Mouse (Mus musculus) CD4-positive, CD25-positive, alpha-beta regulatory T cell, adult 2 months (primary cell): ENCODE measurements around the gene Gsdme.

ENCODE experiments used
- DNase-seq: peaks from one replicate; pipeline ENCODE4 v3.0.0-alpha.2; 2012; ENCODE audit warnings: low read depth, low spot score

Gsdme gene

DNA sequence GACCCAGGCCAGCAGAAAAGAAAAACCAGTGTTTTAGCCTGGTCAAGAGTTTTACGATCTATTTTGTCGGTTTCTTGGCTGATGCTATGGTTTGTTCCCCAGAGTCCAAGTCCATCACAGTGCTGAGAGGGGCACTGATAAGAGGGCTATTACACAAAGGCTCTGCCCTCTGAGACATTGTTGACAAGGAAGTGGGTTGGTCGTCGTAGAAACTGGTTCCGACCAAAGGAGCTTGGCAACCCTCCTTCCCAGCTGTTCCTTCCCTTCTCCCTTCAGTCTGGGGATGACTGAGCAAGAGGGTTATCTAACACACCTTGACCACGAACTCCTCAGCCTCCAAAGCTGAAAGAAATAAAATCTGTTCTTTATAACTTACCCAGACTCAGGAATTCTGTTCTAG lies at the start of gene Gsdme:
TSS of gene Gsdme (minus strand) at position 193 of the 400 bp plus-strand sequence.
- no peak for DNase-seq

GRCm38 (mm10) chr6:50312647-50313046 lies 49.0 kb upstream of the Gsdme start:
- DNase-seq, result peak; percentile 89

- peak; percentile 27 for DNase-seq
Measured at GRCm38 (mm10) chr6:50309019-50309418, 45.4 kb upstream of the Gsdme start.

GRCm38 (mm10) chr6:50306625-50307024 lies 43.0 kb upstream of the Gsdme start:
- no peak for DNase-seq

DNA sequence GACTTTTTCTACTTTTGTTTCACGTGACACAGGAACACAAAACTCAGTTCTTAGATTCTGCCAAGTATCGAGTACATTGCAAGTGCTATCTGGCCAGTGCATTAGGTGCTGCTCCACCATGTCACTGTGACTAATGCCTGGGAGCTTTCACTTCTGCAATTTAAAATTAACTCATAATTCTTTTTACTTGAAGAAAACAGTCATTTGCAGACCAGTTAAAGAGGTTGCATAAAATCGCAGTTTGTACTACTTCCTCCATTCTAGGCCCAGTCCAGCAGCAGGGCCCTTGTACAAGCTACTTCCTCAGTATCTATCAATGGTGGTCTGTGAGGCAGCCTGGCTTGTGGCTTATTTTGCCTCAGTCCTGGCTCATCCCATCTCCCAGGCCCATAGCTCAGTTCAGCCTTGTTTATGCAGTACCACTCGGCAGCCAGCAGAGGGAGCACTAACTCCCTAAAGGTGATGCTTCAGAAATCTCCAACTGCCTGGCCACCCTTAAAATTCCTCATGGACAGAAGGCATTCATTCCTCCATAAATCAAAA lies 41.4 kb upstream of the Gsdme start:
- peak; percentile 81 for DNase-seq

DNA sequence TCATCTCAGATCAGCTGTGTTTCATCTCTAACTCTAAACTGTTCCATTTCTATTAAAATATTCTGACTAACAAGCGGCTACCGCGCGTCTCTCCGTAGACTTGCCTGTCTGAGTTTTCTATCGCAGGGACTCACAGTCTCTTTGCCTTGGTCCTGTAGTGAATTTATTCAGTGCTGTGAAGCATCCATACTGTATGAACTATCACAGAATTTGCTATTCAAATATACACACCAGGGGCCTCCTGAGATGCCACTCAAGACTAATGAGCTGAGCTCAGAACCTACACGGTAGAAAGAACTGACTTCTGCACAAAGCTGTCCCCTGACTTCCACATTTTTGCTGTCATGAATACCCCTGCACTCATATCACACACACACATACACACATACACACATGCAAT lies 37.5 kb upstream of the Gsdme start:
- DNase-seq, result no peak

DNA sequence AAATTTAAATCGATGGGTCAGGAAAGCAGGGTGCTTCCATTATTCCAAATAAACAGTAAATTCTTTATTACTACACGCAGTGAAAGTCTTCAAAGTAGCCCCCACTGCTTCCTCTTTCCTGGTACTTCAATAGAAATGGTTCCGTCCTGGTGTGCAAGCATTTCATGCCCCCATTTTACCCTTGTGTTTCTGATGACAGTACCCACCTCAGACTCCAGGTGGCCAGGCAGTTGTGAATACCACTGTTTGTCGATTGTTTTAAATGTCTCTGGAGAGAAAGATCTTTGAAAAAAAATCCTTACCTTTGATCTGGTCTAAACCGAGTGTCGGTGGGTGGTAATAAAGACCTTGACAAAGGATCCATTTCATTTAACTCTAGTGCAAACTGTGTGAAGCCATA lies 37.0 kb upstream of the Gsdme start:
- no peak for DNase-seq

- DNase-seq, result no peak
Measured at GRCm38 (mm10) chr6:50299071-50299470, 35.4 kb upstream of the Gsdme start.

- no peak for DNase-seq
Measured at GRCm38 (mm10) chr6:50297671-50298070, 34.0 kb upstream of the Gsdme start.

GRCm38 (mm10) chr6:50295136-50295535 lies 31.5 kb upstream of the Gsdme start:
- DNase-seq, result no peak

DNA sequence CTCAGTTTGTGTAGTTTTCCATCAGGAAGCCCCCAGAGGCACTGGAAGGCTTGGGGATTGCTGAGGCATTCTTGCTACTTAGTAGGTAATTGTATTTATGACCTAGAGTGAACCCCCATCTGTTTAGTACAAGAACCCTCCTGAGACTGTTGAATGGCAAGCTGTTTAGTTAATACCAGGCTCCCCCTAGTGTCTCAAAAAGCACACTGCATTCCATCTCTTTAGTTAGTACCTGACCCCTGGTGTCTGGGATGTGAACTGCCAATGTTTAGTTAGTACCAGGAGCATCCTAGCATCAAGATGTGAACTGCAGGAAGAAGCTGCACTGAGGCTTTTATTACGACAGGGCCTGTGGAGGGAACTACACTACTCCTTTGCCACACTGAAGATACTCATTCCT lies 30.5 kb upstream of the Gsdme start:
- DNase-seq, result peak; percentile 88

DNA sequence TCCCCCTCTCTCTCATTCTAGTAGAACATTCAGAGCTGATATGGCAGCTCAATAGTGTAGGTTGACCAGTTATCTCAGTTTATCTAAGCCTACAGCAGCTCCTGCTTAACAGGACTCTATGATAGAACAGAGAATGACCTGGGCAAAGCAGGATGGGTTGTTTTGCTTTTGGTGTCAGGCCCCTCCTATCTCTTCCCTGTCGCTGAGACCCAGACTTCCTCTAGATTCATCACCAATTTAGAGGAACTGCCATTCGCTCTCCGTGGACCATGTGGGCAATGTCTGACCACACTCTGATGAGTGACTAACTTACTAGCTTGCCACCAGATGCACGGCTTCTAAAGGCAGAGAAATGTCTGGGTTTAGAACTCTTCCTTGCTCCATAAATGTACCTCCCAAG lies 28.0 kb upstream of the Gsdme start:
- DNase-seq, result no peak

- no peak for DNase-seq
Measured at GRCm38 (mm10) chr6:50286881-50287280, 23.2 kb upstream of the Gsdme start.

- no peak for DNase-seq
Measured at GRCm38 (mm10) chr6:50279642-50280041, 16.0 kb upstream of the Gsdme start.

- no peak for DNase-seq
Measured at GRCm38 (mm10) chr6:50273947-50274346, 10.3 kb upstream of the Gsdme start.

DNA sequence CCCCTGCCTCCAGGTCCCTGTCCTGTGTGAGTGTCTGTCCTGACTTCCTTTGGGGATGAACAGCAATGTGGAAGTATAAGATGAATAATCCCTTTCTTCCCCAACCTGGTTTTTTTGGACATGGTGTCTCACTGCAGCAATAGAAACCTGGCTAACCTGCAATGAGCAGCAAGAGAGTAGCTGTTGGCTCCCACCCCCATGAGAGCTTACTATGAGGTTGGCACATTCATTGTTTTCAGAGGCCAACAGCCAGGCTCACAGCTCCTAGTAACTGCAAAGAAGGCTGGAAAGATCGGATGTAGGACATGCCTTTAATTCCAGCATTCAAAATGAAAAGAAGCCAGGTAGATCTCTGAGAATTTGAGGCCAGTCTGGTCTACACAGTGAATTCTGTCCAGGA lies 9.8 kb upstream of the Gsdme start:
- DNase-seq, result no peak

DNA sequence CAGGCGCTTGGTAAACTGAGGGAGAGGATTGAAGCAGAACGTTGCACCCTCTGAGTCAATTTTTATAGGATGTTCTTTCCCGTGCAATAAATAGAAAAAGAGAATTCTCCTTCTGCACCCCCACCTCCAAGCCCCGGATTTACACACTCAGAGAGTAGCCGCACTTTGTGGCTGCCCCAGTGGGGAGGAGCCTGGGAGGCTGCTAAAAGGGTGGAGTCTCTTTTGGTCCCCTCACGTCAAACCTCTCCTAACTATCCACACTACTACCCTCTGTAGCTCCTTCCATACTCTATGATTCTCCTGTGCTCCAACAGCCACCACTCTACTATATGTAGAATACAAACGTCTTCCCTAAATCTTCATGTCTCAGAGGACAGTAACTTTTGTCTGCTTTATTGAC lies 1.4 kb downstream of the Gsdme start:
- no peak for DNase-seq

DNA sequence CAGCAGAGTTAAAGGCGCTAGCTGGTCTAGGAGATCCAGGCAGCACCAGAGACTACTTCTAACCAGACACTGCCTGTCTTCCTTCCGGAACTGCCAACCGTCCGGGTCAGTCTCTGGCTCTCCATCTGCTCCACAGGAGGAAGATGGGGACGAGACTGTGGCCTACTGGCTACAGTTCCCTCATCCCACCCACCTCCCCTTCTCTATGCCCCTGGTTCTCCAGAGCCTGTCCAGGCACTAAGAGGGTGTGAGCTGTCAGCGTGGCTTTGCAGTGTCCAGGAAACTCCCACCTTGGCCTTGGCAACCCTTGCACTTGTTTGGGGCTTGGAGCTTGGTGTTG lies 1.8 kb downstream of the Gsdme start:
- no peak for DNase-seq

DNA sequence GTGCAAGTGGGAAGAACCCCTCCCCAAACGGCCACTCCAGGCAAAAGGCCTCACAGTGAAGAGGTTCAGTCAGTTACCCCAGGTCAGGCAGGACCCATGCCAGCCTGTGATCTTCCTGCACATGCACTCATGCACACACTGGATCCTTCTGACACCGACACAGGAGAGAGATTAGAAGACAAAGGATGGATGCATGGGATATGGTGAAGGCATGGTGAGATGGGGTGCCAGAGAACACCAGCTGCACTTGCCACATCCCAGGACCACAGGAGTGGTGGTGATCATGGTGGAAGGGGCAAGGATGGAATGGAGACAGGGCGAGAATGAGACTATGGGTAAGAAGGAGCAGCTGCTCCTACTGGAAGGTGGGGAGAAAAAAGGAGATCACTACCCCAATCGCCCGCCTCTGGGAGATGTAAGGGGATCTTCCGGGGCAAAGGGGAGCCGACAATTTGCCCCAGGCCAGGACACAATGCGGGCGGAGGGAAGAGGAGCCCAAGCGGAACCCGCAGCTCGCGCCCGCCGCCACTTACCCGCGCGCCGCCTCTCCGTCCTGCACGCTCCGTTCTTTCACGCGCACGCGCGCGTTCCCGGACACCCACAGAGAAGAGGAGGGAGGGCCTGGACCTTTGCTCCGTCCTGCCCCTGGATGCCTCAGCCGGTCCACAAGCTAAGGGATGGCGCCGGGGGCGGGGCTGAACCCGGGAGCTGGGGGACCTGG lies 2.3 kb downstream of the Gsdme start:
- DNase-seq, result peak; percentile 62

GRCm38 (mm10) chr6:50255356-50255755 lies 8.3 kb downstream of the Gsdme start:
- DNase-seq, result no peak

DNA sequence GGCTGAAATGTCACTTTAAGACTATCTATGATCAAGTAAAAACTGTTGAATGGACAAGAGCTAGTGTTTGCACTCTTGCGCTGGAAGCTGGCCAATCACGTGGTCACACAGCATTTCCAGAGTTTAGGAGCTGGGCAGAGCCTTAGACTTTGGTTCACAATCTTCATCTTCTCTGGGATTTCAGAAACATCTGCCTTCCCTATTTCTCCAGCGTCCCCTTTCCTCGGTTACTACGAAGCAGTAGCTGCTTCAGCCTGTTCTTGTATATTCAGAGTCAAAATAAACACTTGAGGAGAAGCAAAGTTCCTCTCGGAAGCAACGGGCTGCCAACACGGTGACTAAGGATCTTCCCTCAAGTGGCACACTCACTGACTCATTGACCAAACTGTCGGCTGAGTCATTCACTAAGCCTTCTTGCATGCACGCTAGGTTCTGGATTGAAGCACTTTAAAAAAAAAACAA lies 8.9 kb downstream of the Gsdme start:
- DNase-seq, result no peak

DNA sequence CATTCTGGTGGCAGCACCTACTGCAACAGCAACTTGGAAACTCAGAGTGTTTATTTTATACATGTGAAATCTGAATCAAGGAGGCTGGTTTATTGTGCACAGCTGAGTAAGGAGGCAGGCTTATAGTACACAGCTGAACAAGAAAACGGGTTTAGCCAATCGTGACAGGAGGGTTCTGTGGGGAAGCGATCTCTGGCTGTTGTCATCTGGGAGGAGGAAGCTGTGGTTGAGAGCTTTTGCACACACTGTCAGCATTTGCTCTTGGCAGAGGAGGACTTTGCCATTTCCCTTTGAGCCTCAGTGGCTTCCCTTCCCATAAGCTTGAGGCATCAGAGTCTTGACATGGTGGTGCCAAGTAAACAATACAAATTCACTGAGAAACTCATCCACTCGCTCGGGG lies 11.0 kb downstream of the Gsdme start:
- peak; percentile 51 for DNase-seq

GRCm38 (mm10) chr6:50247791-50248190 lies 15.9 kb downstream of the Gsdme start:
- DNase-seq, result no peak

- no peak for DNase-seq
Measured at GRCm38 (mm10) chr6:50247356-50247755, 16.3 kb downstream of the Gsdme start.
